Mouse (Mus musculus) lung, adult 2 months (tissue): ENCODE measurements around the gene Epha3.

Source experiments
- CTCF ChIP-seq: fragments of 200-500 bp; IDR thresholded peaks from 2 replicates; pipeline ENCODE4 v1.5.1; 2011; ENCODE audit warnings: mild to moderate bottlenecking, low read length, control low read depth; ENCODE audit not compliant: insufficient read depth
- POLR2A ChIP-seq: fragments of 200-500 bp; IDR thresholded peaks from 2 replicates; pipeline ENCODE4 v1.6.1; 2011; ENCODE audit warnings: low read depth, mild to moderate bottlenecking, control low read depth, low read length, borderline replicate concordance; ENCODE audit errors: extremely low read depth

- TF ChIP-seq POLR2A (no peak), CTCF (no peak)
Measured at GRCm38 (mm10) chr16:63780151-63780550, 83.8 kb downstream of the Epha3 start.
